Mouse (Mus musculus): Measurements from ENCODE around the gene Mfsd14b.

DNA sequence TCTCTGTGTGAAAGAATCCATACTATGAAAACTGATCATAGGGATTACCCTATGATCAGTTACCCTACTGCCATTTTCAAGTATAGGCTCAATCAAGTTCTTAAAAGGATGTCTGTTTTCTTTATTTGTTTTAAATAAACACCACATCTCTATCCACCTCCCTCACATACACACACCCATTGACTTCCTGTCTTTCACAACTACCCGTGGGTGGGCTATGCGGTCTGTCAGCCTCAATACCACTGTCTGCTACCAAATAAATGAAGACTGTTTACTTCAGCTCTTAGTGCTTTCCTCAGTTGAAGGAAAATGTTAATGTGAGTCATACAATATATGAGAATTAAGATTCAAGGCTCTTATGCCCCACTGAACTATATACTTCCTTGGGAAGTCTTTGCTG is 42.8 kb downstream of the Mfsd14b start:
- TF ChIP-seq GATA1 (IDR thresholded peaks at IDR 0.05; ENCODE audit: low read length): no peak
- TF ChIP-seq TAL1 (IDR thresholded peaks at IDR 0.05; ENCODE audit: low read length): no peak

Measured in erythroblast, embryonic 14.5 days (primary cell).